Mouse (Mus musculus): ENCODE data around the gene Gja8. TPM values are rescaled to one million over a fixed set of nuclear protein-coding genes. Genes with fewer than 3 reads are reported as not detected.

Gene Gja8
- total and polyA plus RNA-seq, 3 experiments: 0.04 TPM; not detected in 1

Other genes starting within 250 kb of the Gja8 start
- 5.9 and 6.0 TPM in 2 replicates for gene Pias3, start 229.6 kb downstream of the Gja8 start, total RNA-seq (2012; rRNA removed)
- gene Pias3, start 229.6 kb downstream of the Gja8 start, polyA plus RNA-seq (2012; ENCODE audit: insufficient read depth in 1 of 2, insufficient read length in 2 of 2, low read depth in 1 of 2, low replicate concordance in 2 of 2, missing spikeins in 1 of 2): 10 to 100 TPM in 1 of 2 experiments, not detected in 1; 26.8 TPM
- gene Nudt17, start 217.5 kb downstream of the Gja8 start, total RNA-seq (2012; rRNA removed): 2.4 and 2.7 TPM in 2 replicates
- 1 to 10 TPM in 1 of 2 experiments, not detected in 1; 6.5 TPM for gene Nudt17, start 217.5 kb downstream of the Gja8 start, polyA plus RNA-seq (2012; ENCODE audit: insufficient read depth in 1 of 2, insufficient read length in 2 of 2, low read depth in 1 of 2, low replicate concordance in 2 of 2, missing spikeins in 1 of 2)
- gene Polr3c, start 198.4 kb downstream of the Gja8 start, total RNA-seq (2012; rRNA removed): 48.3 and 53.1 TPM in 2 replicates
- 100 to 1,000 TPM; 122 to 224 TPM for gene Polr3c, start 198.4 kb downstream of the Gja8 start, polyA plus RNA-seq (2012; ENCODE audit: insufficient read depth in 1 of 2, insufficient read length in 2 of 2, low read depth in 1 of 2, low replicate concordance in 2 of 2, missing spikeins in 1 of 2)
- gene Rnf115, start 198.4 kb downstream of the Gja8 start, total RNA-seq (2012; rRNA removed): 43.2 and 52.2 TPM in 2 replicates
- 10 to 100 TPM; 66.1 to 71.8 TPM for gene Rnf115, start 198.4 kb downstream of the Gja8 start, polyA plus RNA-seq (2012; ENCODE audit: insufficient read depth in 1 of 2, insufficient read length in 2 of 2, low read depth in 1 of 2, low replicate concordance in 2 of 2, missing spikeins in 1 of 2)
- gene Pdzk1, start 96.7 kb downstream of the Gja8 start, total RNA-seq (2012; rRNA removed): 0.20 and 0.27 TPM in 2 replicates
- under 1 TPM in 1 of 2 experiments, not detected in 1; 0.18 TPM for gene Pdzk1, start 96.7 kb downstream of the Gja8 start, polyA plus RNA-seq (2012; ENCODE audit: insufficient read depth in 1 of 2, insufficient read length in 2 of 2, low read depth in 1 of 2, low replicate concordance in 2 of 2, missing spikeins in 1 of 2)
- 0.04 TPM in 1 of 2 replicates, not detected in the other for gene Cd160, start 96.7 kb downstream of the Gja8 start, total RNA-seq (2012; rRNA removed)
- gene Cd160, start 96.7 kb downstream of the Gja8 start, polyA plus RNA-seq (2012; ENCODE audit: insufficient read depth in 1 of 2, insufficient read length in 2 of 2, low read depth in 1 of 2, low replicate concordance in 2 of 2, missing spikeins in 1 of 2): under 1 TPM in 1 of 2 experiments, not detected in 1; 0.32 TPM
- gene Gja5, start 21.3 kb downstream of the Gja8 start, total RNA-seq (2012; rRNA removed): 0.07 and 0.08 TPM in 2 replicates
- under 1 TPM in 1 of 2 experiments, not detected in 1; 0.03 TPM for gene Gja5, start 21.3 kb downstream of the Gja8 start, polyA plus RNA-seq (2012; ENCODE audit: insufficient read depth in 1 of 2, insufficient read length in 2 of 2, low read depth in 1 of 2, low replicate concordance in 2 of 2, missing spikeins in 1 of 2)
- gene Gpr89, start 20.7 kb downstream of the Gja8 start, total RNA-seq (2012; rRNA removed): 56.7 and 69.9 TPM in 2 replicates
- gene Gpr89, start 20.7 kb downstream of the Gja8 start, polyA plus RNA-seq (2012; ENCODE audit: insufficient read depth in 1 of 2, insufficient read length in 2 of 2, low read depth in 1 of 2, low replicate concordance in 2 of 2, missing spikeins in 1 of 2): 10 to 100 TPM in 1 of 2 experiments, not detected in 1; 56.7 TPM
- gene Acp6, start 232.8 kb upstream of the Gja8 start, total RNA-seq (2012; rRNA removed): 27.7 and 34.4 TPM in 2 replicates
- gene Acp6, start 232.8 kb upstream of the Gja8 start, polyA plus RNA-seq (2012; ENCODE audit: insufficient read depth in 1 of 2, insufficient read length in 2 of 2, low read depth in 1 of 2, low replicate concordance in 2 of 2, missing spikeins in 1 of 2): 10 to 100 TPM in 1 of 2 experiments, not detected in 1; 66.9 TPM